Mouse (Mus musculus): ENCODE results near the gene Phf7.

- TF ChIP-seq CTCF (IDR thresholded peaks at IDR 0.05; ENCODE audit: control insufficient read depth, insufficient read depth, insufficient read length) (no peak), USF1 (IDR thresholded peaks at IDR 0.05; ENCODE audit: low read depth) (no peak), MYOG (IDR thresholded peaks at IDR 0.05; ENCODE audit: control insufficient read depth, extremely low read depth, insufficient read length) (no peak), MAX (IDR thresholded peaks at IDR 0.05) (peak; percentile 38), CEBPB (IDR thresholded peaks at IDR 0.05; ENCODE audit: low read depth) (no peak)
Measured at GRCm38 (mm10) chr14:31206472-31206981, 44.6 kb downstream of the Phf7 start.
